Mouse (Mus musculus) lung, adult 18-20 months (tissue): ENCODE results near the gene Mvp.

Experiments
- DNase-seq, 2 experiments: peaks; one replicate each; pipeline ENCODE4 v3.0.0; 2022; ENCODE audit warnings: mixed read lengths in 2 of 2

Gene Mvp

GRCm38 (mm10) chr7:126988816-126989215 lies 25.6 kb downstream of the Mvp start:
- DNase-seq = no peak

- peak; percentile 53 to 67 for DNase-seq
Observed at GRCm38 (mm10) chr7:126986319-126986718, 28.1 kb downstream of the Mvp start.

DNA sequence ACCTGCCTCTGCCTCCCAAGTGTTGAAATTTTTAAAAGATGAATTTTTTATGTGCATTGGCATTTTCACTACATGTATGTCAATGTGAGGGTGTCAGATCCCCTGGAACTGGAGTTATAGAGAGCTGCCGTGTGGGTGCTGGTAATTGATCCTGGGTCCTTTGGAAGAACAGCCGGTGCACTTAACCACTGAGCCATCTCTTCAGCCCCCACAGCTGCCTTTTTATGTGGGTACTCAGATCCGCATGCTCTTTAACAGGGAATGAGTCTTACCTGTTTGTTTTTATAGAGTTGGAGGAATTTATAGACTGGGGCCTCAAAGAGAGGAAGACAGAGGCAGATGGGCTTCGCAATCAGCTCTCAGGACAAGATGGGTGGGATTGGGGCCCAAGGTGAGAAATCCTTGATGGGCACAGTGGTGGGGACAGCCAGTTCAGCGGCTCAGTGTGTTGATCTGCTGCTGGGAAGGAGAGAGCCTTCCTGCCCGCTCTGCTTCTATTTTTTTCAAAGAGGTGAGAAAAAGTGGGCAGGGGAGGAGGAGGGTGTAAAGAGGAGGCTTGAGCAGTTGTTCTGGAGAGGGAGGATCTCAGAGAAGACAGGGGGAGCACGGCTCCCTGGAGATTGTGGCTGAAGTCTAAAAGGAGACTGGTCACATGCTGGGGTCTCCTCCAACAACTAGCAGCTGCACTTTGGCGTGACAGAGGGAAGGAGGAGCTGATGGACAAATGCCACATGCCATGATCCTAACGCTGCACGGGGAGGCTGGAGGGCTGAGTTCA lies 29.6 kb downstream of the Mvp start:
- DNase-seq = no peak

- no peak for DNase-seq
Observed at GRCm38 (mm10) chr7:126983113-126983512, 31.3 kb downstream of the Mvp start.

DNA sequence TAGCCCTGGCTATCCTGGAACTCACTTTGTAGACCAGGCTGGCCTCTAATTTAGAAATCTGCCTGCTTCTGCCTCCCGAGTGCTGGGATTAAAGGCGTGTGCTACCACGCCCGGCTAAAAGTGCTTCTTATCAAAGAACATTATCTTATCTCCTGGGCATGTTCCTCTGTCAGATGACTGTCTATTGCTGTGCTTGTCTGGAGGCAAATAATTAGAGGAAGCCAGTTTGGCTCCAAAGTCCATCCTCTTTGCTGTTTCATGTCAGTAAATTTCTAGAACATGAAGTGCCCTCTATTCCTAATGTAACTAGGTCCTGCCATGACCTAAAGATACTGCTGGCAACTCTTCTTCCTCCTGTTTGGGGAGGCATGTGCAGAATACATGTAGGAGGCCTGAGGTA lies 32.4 kb downstream of the Mvp start:
- no peak for DNase-seq

- DNase-seq = no peak
Observed at GRCm38 (mm10) chr7:126981601-126982000, 32.8 kb downstream of the Mvp start.

- no peak for DNase-seq
Observed at GRCm38 (mm10) chr7:126978841-126979240, 35.6 kb downstream of the Mvp start.

- no peak for DNase-seq
Observed at GRCm38 (mm10) chr7:126976878-126977459, 37.5 kb downstream of the Mvp start.

DNA sequence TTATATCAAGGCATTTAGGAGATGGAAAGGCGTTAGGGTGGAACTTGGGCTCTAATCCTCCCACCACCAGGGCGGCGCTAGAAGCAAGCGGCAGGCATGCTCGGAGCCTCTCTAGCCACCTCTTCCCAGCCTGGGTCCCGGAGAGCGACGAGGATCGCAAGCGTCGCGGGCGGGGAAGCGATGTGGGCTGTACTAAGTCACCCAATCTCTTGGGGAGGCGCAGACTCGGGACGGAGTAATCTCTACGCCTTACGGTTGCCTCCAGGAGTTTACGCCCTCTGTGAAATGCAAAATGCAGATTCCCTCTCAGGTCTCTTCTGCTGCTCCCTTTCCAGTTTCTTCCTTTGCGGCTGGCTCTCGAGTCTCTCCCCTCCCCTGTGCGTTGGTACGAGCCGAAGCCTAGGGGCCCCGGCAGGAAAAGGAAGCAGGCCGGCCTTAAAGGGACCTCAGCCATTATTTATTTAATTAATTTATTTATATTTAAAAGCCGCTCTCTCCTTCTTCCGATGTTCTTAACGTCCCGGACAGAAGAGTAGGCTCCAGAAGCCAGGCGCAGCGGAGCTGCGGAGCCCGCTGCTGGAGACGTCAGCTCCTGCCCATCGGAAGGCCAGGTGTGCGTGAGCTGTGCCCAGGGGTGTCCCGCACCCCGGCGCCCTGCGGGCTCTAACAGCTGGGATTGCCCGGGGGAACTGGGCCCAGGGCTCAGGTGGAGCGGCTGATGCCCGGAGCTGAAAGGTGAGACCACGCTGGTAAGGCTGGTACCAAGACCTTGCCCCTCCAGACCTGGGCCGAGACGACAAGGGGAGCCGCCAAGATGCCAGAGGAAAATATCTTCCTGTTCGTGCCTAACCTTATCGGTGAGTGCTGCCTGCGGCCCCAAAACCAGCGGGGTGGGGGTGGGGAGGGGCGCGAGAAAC lies 38.2 kb downstream of the Mvp start, which contains the start of gene Cdiptos:
TSS of gene Cdiptos (minus strand) at position 149 of the 917 bp plus-strand sequence.
- peak; percentile 94 to 96 for DNase-seq

DNA sequence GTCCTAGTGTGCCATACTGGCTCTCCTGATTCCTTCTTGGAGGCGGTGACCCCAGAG lies 38.7 kb downstream of the Mvp start, which contains the start of gene Cdipt:
TSS of gene Cdipt (plus strand) at position 22 of the 57 bp plus-strand sequence.
- DNase-seq = no peak

- DNase-seq = peak in 1 of 2 experiments; percentile 21
Observed at GRCm38 (mm10) chr7:126975493-126975892, 38.9 kb downstream of the Mvp start.

DNA sequence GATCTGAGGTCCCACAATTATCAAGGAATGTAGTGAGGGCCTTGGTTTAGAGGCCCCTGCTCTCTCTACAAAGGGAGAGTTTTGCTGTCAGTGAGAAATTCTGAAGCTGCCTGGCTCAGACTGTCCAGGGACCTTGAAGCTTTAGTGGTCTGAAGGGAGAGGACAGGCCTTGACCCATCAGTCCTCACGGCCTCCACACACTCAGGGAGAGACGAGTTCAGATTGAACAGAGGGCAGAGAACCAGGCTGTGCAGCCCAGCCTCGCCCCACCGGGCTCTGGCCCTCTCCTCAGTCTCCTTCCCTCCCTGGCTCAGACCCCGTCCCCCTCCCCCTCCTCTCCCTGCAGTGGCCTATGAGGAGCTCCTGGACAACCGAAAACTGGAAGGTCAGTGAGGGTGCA lies 47.1 kb downstream of the Mvp start:
- no peak for DNase-seq

- no peak for DNase-seq
Observed at GRCm38 (mm10) chr7:126965568-126965967, 48.9 kb downstream of the Mvp start.

- peak; percentile 43 to 48 for DNase-seq
Observed at GRCm38 (mm10) chr7:126963548-126964286, 50.7 kb downstream of the Mvp start.

GRCm38 (mm10) chr7:126961965-126962364 lies 52.5 kb downstream of the Mvp start:
- DNase-seq = no peak

DNA sequence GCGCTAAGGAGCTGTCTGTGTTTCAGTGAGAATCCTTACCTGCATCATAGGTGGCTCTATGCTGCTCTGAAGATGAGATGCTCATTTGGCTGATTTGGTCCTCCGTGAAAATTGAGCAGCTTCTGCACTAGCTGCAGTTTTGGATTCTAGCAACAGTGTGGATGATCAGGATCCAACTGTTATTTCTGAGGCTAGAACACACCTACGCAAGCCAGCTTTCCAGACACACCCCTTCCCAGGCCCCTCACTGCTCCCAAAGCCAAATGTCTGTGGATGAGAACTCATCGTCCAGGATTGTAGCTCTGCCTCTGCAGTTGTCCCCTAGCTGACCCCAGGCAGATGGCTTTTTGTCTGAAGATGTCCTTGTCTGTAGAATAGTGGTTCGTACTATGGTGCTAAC lies 53.3 kb downstream of the Mvp start:
- DNase-seq = no peak

DNA sequence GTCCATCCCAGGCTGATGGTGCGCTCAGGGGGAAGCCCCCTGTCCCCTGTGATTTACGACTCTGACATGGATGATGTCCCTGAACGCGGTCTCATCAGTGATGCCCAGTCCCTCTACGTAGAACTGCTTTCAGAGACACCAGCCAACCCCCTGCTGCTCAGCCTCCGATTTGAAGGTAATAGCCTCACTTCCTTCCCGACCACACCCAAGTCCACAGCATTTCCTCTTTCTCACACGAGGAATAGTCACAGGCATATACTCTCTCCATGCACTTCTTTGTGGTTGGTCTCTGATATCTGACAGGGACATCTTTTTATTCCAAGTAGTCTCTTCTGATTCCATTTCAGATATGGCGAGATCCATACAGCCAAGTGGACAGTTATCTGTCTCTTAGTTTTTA lies 54.6 kb downstream of the Mvp start:
- no peak for DNase-seq

GRCm38 (mm10) chr7:126955125-126955524 lies 59.3 kb downstream of the Mvp start:
- DNase-seq = no peak

DNA sequence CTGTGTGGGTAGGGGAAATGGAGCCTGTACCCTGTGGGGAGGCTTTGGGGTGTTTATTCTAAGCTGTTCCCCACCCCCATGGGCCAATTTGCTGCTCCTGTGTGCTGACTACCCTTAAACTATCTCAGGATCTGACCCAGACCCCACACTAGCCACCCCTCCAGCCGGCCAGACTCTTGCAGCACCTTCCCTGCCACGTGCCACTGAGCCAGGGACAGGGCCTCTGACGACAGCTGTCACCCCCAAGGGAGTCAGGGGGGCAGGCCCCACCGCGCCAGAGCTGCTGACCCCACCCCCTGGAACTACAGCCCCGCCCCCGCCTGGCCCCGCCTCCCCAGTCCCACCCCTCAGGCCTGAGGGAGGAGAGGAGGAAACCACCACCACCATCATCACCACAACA lies 61.8 kb downstream of the Mvp start:
- no peak for DNase-seq

GRCm38 (mm10) chr7:126951741-126952140 lies 62.7 kb downstream of the Mvp start:
- DNase-seq = no peak

GRCm38 (mm10) chr7:126950647-126951615 lies 63.5 kb downstream of the Mvp start:
- no peak for DNase-seq
